Mouse (Mus musculus): ENCODE data around the gene Tomm6.

DNA sequence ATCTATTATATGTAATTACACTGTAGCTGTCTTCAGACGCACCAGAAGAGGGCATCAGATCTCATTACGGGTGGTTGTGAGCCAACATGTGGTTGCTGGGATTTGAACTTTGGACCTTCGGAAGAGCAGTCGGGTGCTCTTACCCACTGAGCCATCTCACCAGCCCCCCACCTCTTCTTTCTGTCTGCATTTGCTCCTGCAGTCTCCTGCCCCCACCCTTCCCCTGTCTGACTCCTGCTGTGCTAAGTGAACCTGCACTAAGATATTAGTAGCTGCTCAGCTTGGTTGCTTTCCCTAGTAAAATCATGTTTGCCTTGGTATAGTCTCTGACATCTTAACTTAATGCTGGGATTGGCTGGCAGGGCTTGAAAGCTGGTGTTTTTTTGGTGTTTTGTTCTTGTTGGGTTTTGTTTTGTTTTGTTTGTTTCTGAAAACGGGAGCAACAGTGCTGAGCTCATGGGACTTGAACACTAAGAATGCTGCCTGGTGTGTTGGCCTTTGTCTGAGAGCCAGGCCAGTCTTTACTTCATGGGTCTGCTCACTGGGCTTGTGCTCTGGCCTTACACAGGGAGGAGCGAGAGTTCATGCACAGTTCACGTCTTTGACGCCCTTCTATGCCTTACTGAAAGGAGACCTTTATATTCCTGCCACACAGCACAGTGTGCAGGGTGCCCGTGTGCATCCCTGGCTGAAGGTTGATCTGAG lies 25.0 kb downstream of the Tomm6 start:
- TF ChIP-seq CTCF (IDR thresholded peaks at IDR 0.05; ENCODE audit: borderline replicate concordance, insufficient read depth, low read depth, low read length) (no peak), POLR2A (IDR thresholded peaks at IDR 0.05; ENCODE audit: borderline replicate concordance, insufficient read depth, low read length) (no peak)
